Mouse (Mus musculus) limb, embryonic 12.5 days (tissue): ENCODE measurements at regions not wholly inside any gene's neighbourhood (a gene's known extent, or its start where the extent isn't known, plus 50 kb on each side); places are given as distances from the start of the nearest gene placed in this dataset.

Experiments used
- ATAC-seq: fragments of 200-750 bp; cut with Nextera tagmentation; 2 replicates; pipeline ENCODE4 v1.8.0; 2017; ENCODE audit warnings: low read depth, moderate TSS enrichment; ENCODE audit not compliant: insufficient number of reproducible peaks, insufficient read depth, low FRiP score, low TSS enrichment
- H3K27ac ChIP-seq: fragments of 300-500 bp; sonication (generic); 2 replicates; pipeline ENCODE4 v1.5.1; 2016; ENCODE audit warnings: mild to moderate bottlenecking, moderate library complexity
- H3K27me3 ChIP-seq: fragments of 300-500 bp; sonication (generic); 2 replicates; pipeline ENCODE4 v1.6.1; 2016; ENCODE audit warnings: mild to moderate bottlenecking, moderate library complexity
- H3K36me3 ChIP-seq: fragments of 300-500 bp; sonication (generic); 2 replicates; pipeline ENCODE4 v1.6.1; 2016; ENCODE audit warnings: mild to moderate bottlenecking, moderate library complexity
- H3K4me1 ChIP-seq: fragments of 300-500 bp; sonication (generic); replicated peaks from 2 replicates; pipeline ENCODE4 v1.6.1; 2016
- H3K4me2 ChIP-seq: fragments of 300-500 bp; sonication (generic); 2 replicates; pipeline ENCODE4 v1.6.1; 2016; ENCODE audit warnings: mild to moderate bottlenecking, moderate library complexity
- H3K4me3 ChIP-seq: fragments of 300-500 bp; sonication (generic); replicated peaks from 2 replicates; pipeline ENCODE4 v1.5.1; 2016; ENCODE audit warnings: mild to moderate bottlenecking
- H3K9ac ChIP-seq: fragments of 300-500 bp; sonication (generic); replicated peaks from 2 replicates; pipeline ENCODE4 v1.6.1; 2016; ENCODE audit warnings: mild to moderate bottlenecking, moderate library complexity
- H3K9me3 ChIP-seq: fragments of 300-500 bp; sonication (generic); 2 replicates; pipeline ENCODE4 v1.6.1; 2016; ENCODE audit warnings: mild to moderate bottlenecking, moderate library complexity
- WGBS: fragments of 180-500 bp; shearing (Covaris S2); methylation state at CpG from one replicate; pipeline ENCODE4 v1.1.7; 2016; 5-methylcytosine and 5-hydroxymethylcytosine counted together

DNA sequence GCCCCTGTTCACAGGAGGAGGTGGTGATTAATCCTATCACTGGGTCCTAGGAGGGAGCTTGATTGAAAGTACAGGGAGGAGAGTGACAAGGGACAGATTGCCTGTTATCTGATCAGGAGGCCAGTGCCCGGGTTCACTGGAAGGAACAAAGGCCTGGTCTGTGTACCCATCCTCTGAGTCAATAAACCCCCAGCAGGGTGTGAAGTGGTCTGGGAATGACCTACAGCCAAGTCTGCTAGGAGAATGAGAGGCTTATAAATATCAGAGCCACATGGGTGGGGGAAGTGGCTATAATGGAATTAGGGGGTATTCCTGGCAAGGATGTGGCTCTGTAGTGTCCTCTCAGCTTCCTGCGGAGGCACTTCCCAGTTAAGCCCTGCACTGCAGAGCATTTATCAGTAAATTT is 296.0 kb downstream of the Nuf2 start:
- peaks cover 19% of the 10 kb centered on the region for H3K4me1 ChIP-seq
- no peak for ATAC-seq
- no peak overlapping the region for H3K4me2 ChIP-seq
- H3K9me3 ChIP-seq, result no peaks in the 10 kb centered on the region
- no peak overlapping the region for H3K4me3 ChIP-seq
- H3K9ac ChIP-seq, result no peak overlapping the region
- H3K36me3 ChIP-seq, result no peaks in the 10 kb centered on the region
- no peak overlapping the region for H3K27ac ChIP-seq
- H3K27me3 ChIP-seq, result peaks cover 8% of the 10 kb centered on the region; the same call in 1 of the 2 replicates
- WGBS, result 21% methylated on average over 2 of the region's 2 CpGs

DNA sequence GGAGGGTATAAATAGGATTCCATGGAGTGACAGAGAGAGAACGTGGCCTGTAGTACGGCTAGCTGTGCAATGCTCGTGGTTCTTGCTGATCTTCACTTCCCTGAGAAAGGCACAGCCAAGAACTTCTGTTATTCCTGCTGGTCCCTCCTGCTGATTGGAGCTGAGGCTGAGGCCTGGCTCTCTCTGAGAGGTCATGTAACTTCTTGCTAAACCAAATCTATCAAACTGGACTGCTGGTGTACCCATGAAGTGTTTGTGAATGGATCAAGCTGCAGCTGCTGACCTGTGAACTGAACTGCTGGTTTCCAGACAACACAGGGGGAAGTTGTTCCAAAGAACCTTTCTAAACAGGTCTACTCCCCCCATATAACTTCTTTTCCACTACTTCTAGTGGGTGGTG is 297.9 kb downstream of the Nuf2 start:
- 77% methylated on average over 3 of the region's 3 CpGs for WGBS
- no peaks in the 10 kb centered on the region for H3K36me3 ChIP-seq
- H3K4me2 ChIP-seq, result no peak overlapping the region
- no peak overlapping the region for H3K4me3 ChIP-seq
- no peak for ATAC-seq
- H3K4me1 ChIP-seq, result peaks cover 10% of the 10 kb centered on the region
- H3K9me3 ChIP-seq, result no peaks in the 10 kb centered on the region
- H3K27me3 ChIP-seq, result peaks cover 8% of the 10 kb centered on the region; the same call in 1 of the 2 replicates
- no peak overlapping the region for H3K9ac ChIP-seq
- H3K27ac ChIP-seq, result no peak overlapping the region

DNA sequence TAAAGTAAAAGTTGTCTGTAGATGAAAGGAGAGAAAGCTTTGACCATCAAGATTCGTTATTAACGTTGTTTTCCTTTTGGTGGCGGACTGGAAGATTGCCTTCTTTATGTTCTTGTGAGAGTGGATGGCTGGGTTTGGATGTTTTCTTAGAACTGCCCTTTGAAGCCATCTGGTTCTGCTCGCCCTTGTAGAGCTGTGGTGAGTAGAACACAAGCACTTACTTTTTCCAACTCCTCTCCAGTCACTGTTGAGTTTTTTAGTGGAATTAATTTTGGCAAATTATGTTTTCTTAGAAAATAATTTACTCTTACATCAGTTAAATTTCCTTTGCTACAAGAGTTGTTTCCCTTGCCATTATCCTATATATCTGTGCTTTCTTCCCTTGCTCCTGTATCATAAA is 301.2 kb downstream of the Nuf2 start:
- H3K27me3 ChIP-seq, result no peaks in the 10 kb centered on the region
- no peak overlapping the region for H3K4me2 ChIP-seq
- no peaks in the 10 kb centered on the region for H3K9me3 ChIP-seq
- WGBS, result 53% methylated on average over 4 of the region's 4 CpGs
- no peak overlapping the region for H3K27ac ChIP-seq
- no peaks in the 10 kb centered on the region for H3K4me1 ChIP-seq
- no peak for ATAC-seq
- no peaks in the 10 kb centered on the region for H3K36me3 ChIP-seq
- H3K4me3 ChIP-seq, result no peak overlapping the region
- H3K9ac ChIP-seq, result no peak overlapping the region

DNA sequence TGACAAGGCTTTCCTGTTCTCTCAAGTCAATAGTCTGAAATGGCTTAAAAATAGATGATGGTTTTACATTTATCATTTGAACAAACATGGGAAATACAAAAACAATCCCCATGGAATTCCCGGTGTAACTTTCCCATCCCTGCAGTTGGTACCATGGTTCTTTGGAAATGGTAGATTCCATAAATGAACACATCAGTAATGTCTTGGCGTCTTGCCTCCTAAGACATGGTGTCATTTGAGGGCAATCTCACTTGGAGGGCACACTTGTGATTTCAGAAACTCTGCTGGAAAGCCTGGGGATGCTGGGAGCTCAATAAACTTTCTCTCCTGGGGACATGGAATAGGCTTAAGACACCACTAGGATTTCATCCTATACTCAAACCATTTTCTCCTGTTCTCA is 306.8 kb downstream of the Nuf2 start:
- Histone ChIP-seq H3K4me3 (no peak overlapping the region), H3K9me3 (no peaks in the 10 kb centered on the region), H3K27me3 (no peaks in the 10 kb centered on the region), H3K36me3 (no peaks in the 10 kb centered on the region), H3K4me2 (no peak overlapping the region), H3K9ac (no peak overlapping the region), H3K4me1 (no peaks in the 10 kb centered on the region), H3K27ac (no peak overlapping the region)
- WGBS, result 84% methylated on average over 2 of the region's 2 CpGs
- ATAC-seq, result no peak

DNA sequence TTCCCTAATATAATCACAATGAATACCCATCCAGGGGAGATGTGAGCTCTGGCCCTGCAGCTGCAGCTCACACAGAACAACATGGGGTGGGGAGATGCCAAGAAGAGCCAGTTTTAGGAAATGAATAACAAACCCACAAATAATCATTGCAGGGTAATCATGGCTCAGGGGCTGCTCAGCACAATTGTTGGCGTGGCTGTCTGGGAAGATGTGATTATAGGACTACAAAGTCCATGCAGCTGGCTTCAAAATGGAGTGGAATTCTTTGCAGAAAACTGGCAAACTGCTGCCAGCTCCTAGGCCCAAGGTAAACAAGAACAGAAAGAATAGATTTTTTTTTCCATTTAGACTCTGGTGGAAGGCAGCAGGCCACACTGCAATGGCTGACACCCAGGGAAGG is 343.6 kb downstream of the Nuf2 start:
- no peaks in the 10 kb centered on the region for H3K9me3 ChIP-seq
- WGBS, result 82% methylated on average over 1 of the region's 1 CpGs
- 0 out of 2 replicates have a peak overlapping the region, but pooled peaks have one; percentile 23 for H3K9ac ChIP-seq
- no peak for ATAC-seq
- no peak overlapping the region for H3K4me2 ChIP-seq
- H3K27ac ChIP-seq, result no peak overlapping the region
- H3K4me1 ChIP-seq, result peaks cover 8% of the 10 kb centered on the region; the same call in 1 of the 2 replicates
- H3K27me3 ChIP-seq, result no peaks in the 10 kb centered on the region
- no peaks in the 10 kb centered on the region for H3K36me3 ChIP-seq
- no peak overlapping the region for H3K4me3 ChIP-seq

DNA sequence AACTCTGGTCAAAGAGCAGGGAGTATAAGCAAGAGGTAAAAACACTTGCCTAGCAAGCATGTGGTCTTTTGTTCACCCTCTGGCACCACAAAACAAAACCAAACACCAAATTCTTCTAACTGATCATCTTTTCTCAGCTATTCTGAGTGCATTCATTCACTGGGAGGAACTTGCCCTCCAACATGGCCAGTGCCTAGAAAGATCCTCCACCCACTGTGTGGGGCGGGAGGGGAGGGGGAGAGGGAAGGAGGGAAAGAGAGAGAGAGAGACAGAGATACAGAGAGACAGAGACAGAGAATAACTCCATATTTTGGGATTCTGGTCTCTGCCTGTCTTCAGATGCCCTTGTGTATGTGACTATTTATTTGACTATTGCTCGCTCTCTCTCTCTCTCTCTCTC is 360.9 kb downstream of the Nuf2 start:
- Histone ChIP-seq H3K9me3 (no peaks in the 10 kb centered on the region), H3K27ac (no peak overlapping the region), H3K4me1 (no peaks in the 10 kb centered on the region), H3K4me2 (no peak overlapping the region), H3K36me3 (no peaks in the 10 kb centered on the region), H3K4me3 (no peak overlapping the region), H3K9ac (no peak overlapping the region), H3K27me3 (no peaks in the 10 kb centered on the region)
- 88% methylated on average over 2 of the region's 2 CpGs for WGBS
- ATAC-seq, result no peak

DNA sequence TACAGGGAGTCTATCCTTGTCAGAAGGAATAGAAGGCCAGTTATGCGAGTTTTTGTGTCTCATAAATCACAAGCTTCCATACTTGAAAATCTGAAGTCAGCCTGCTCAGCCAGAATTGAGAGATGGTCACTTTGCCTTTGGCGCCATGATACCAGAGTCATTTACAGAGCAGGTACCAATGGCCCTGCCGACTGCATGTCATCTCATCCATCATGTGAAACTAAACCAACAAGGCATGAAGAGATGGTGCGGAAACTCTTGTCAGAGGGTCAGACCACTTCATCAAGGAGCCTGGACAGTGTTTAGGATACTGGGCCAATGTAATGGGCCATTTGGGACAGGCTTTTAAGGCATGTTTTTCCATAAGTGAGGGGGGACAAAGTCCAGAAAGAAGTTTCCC is 363.2 kb downstream of the Nuf2 start:
- 82% methylated on average over 4 of the region's 4 CpGs for WGBS
- H3K27ac ChIP-seq, result no peak overlapping the region
- H3K9me3 ChIP-seq, result no peaks in the 10 kb centered on the region
- no peak for ATAC-seq
- no peaks in the 10 kb centered on the region for H3K36me3 ChIP-seq
- H3K4me2 ChIP-seq, result no peak overlapping the region
- H3K4me1 ChIP-seq, result no peaks in the 10 kb centered on the region
- no peaks in the 10 kb centered on the region for H3K27me3 ChIP-seq
- no peak overlapping the region for H3K9ac ChIP-seq
- H3K4me3 ChIP-seq, result no peak overlapping the region

DNA sequence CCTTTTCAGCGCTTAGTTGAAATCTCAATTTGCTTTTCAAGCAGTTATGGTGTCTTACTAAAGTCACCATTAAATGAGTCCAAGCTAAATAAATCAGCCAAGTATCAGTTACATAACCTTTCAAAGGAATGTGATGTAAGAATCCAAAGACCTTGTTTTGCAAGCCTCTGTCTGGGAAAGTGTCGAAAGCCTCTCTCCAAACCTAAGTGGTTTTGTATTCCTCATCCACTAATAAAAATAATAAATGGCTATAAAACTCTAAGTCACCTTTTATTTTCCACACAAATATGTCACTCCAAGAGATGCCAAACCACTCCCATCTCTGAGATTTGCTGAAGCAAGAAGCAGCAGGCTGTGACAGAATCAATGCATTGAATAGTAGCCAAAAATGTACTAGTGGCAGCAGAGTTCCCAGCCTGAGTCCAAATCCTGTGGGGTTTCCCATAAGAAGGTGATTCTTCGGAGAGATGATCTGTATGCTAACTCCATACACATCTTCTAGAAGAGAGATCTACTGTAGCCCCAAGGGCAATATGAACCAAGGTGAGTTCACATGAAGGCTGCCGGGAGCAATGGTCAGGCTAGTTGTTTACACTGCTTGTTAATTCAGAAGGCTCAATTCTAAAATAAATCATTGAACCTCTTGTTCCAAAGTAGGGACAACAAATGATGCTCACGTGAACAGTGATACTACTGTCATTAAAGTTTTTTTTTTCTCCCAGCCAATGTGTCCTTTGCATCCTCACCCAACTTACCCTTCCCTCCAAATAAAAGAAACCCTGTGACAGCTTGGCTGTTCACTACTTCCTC is 365.0 kb downstream of the Nuf2 start:
- Histone ChIP-seq H3K27ac (no peak overlapping the region), H3K4me1 (no peaks in the 10 kb centered on the region), H3K27me3 (no peaks in the 10 kb centered on the region), H3K4me3 (no peak overlapping the region), H3K9me3 (no peaks in the 10 kb centered on the region), H3K4me2 (no peak overlapping the region), H3K36me3 (no peaks in the 10 kb centered on the region), H3K9ac (no peak overlapping the region)
- 78% methylated on average over 5 of the region's 5 CpGs for whole genome bisulfite sequencing
- ATAC-seq, result no peak

DNA sequence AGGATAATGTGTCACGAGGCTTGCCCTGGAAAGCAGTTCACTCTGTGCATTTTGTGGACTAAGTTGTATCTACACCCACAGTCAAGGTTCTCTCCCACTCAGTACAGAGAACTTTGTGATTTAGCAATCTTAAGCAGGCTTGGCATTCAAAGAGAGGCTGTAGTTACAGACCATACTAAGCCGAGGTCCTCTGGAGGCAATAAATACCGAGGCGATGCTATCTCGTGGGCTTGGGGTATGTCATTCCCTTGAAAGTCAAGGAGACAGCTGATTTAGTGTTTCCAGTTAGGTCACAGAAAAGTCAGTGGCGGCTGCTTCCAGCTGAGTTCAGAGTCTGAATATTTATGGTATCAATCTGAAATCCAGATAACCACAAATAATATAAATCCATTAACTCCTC is 370.4 kb downstream of the Nuf2 start:
- Histone ChIP-seq H3K27ac (no peak overlapping the region), H3K27me3 (no peaks in the 10 kb centered on the region), H3K4me3 (no peak overlapping the region), H3K9ac (no peak overlapping the region), H3K4me1 (peaks cover 3% of the 10 kb centered on the region; the same call in 1 of the 2 replicates), H3K36me3 (no peaks in the 10 kb centered on the region), H3K9me3 (no peaks in the 10 kb centered on the region), H3K4me2 (no peak overlapping the region)
- WGBS, result 28% methylated on average over 6 of the region's 6 CpGs
- ATAC-seq, result no peak

DNA sequence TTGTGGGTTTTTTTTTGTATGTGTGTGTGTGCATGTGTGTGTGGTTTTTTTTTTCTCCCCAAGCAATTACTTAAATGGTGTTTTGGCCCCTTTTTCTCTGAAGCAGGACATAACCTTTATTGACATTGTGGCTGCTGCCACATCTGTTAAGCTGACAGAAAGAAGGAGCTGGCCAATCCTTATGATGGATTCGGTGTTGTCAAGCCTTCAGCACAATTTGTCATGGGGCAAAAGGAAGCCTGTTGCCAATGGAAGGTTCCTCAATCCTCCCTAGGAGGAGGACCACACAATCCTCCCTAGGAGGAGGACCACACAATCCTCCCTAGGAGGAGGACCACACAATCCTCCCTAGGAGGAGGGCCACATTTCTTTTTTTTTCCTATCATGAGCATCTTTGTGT is 371.0 kb downstream of the Nuf2 start:
- Histone ChIP-seq H3K9me3 (no peaks in the 10 kb centered on the region), H3K27ac (no peak overlapping the region), H3K4me1 (peaks cover 9% of the 10 kb centered on the region; the same call in 1 of the 2 replicates), H3K9ac (no peak overlapping the region), H3K27me3 (no peaks in the 10 kb centered on the region), H3K36me3 (no peaks in the 10 kb centered on the region), H3K4me2 (no peak overlapping the region), H3K4me3 (no peak overlapping the region)
- 60% methylated on average over 1 of the region's 1 CpGs for WGBS
- ATAC-seq, result no peak

DNA sequence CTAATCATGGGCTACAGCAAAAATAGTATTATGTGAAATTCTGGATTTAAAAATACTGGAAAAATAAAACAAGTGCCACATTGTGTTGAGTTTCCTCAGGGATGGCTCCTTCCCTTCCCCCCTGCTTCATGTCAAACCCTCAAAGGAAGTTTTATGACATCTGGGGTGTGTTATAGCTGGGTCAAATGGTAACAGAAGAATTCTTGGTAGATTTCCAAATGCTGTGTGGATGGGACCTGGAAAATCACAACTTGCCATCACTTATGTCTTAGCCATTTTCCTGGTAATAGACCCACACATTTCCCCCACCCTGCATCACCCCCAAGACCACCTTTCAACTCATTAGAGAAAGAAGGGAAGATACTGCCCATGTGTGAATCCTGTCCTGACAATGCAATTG is 371.5 kb downstream of the Nuf2 start:
- H3K4me3 ChIP-seq, result no peak overlapping the region
- H3K9me3 ChIP-seq, result no peaks in the 10 kb centered on the region
- no peak overlapping the region for H3K9ac ChIP-seq
- no peaks in the 10 kb centered on the region for H3K36me3 ChIP-seq
- no peak overlapping the region for H3K4me2 ChIP-seq
- H3K4me1 ChIP-seq, result peaks cover 10% of the 10 kb centered on the region; the same call in 1 of the 2 replicates
- no peaks in the 10 kb centered on the region for H3K27me3 ChIP-seq
- H3K27ac ChIP-seq, result no peak overlapping the region
- no peak for ATAC-seq

DNA sequence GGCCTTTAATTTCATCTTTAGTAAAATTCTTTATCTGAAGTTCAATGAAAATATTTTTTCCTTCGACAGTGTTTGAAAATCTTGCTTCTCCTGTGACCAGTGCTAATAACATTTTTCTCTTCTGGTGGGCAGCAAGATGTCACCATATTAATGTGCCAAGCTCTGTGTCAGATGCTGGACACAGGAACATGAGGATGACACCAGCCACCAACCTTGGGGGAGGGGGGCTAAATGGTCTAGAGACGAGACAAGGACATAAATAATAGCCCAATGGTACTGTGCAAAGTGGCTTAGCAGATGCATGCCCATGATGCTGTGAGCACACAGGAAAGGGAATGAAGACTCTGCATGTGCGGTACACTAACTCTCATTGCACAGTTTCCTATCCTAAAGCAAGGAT is 373.8 kb downstream of the Nuf2 start:
- H3K36me3 ChIP-seq, result no peaks in the 10 kb centered on the region
- no peak for ATAC-seq
- H3K27ac ChIP-seq, result no peak overlapping the region

More for the DNA sequence above, 373.8 kb downstream of the Nuf2 start:
- H3K4me3 ChIP-seq, result no peak overlapping the region
- no peak overlapping the region for H3K9ac ChIP-seq
- no peaks in the 10 kb centered on the region for H3K27me3 ChIP-seq
- H3K9me3 ChIP-seq, result no peaks in the 10 kb centered on the region
- peaks cover 10% of the 10 kb centered on the region; the same call in 1 of the 2 replicates for H3K4me1 ChIP-seq
- 77% methylated on average over 3 of the region's 3 CpGs for WGBS
- H3K4me2 ChIP-seq, result no peak overlapping the region
